Comparison of ENCODE assay signal across 1 mouse cellular context in genomic region chr13:54094963-54095362, GRCm38 (mm10).
TF ChIP-seq lines count a peak whose summit lies in the region.

No protein-coding gene starts in this region.

TF ChIP-seq in myocyte, 11 proteins besides CTCF, POLR2A, EP300 and RAD21:
- TF ChIP-seq USF1 (IDR thresholded peaks at IDR 0.05; ENCODE audit: low read depth) (peak; percentile 26), POLR2AphosphoS2 (IDR thresholded peaks at IDR 0.05; ENCODE audit: insufficient read length, low read depth) (no peak), MYOD1 (IDR thresholded peaks at IDR 0.05; ENCODE audit: control insufficient read depth in 1 of 3, insufficient read length in 2 of 3, low read depth in 2 of 3) (peak in 1 of 3 experiments; percentile 34)
